Mouse (Mus musculus): ENCODE data around the gene Cyth2. TPM values are rescaled to one million over a fixed set of nuclear protein-coding genes. Genes with fewer than 3 reads are reported as not detected.
A peak's percentile ranks its signal among the peaks of the same experiment; 100 is the strongest.

Cyth2 gene
- polyA plus RNA-seq, 1 experiment, result 22.4 TPM

DNA sequence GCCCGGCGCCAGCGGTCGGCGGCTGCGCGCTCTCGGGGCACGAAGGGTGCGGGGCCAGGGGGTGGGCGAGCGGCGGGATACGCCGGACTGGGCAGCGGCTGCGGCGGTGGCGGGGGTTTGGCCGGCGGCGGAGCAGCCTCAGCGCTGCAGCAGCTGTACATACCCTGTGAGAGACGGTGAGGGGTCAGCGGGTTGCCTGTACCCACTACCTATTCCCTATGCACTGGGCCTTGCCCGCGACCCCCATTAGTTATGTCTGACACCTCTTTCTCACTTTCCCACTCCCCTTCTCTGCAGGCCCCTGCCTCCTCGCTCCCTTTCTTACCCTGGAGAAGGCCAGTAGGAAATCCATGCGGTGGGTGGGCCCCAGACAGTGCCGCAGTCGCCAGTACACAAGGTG is 19.5 kb upstream of the Cyth2 start:
- H3K27me3 ChIP-seq (ENCODE audit: control insufficient read depth), result peaks cover 57% of the 10 kb centered on the region
- H3K4me1 ChIP-seq (ENCODE audit: control insufficient read depth), result peaks cover 25% of the 10 kb centered on the region
- peaks cover 3% of the 10 kb centered on the region; the same call in 1 of the 2 replicates for H3K9me3 ChIP-seq (ENCODE audit: control insufficient read depth, low read length)
- no peak overlapping the region for H3K4me3 ChIP-seq (replicated peaks)
- peaks cover 7% of the 10 kb centered on the region for H3K36me3 ChIP-seq (ENCODE audit: control insufficient read depth)
- no peak for TF ChIP-seq GATA1 (IDR thresholded peaks at IDR 0.05; ENCODE audit: low read length)
- TF ChIP-seq TAL1 (IDR thresholded peaks at IDR 0.05; ENCODE audit: low read length), result no peak

DNA sequence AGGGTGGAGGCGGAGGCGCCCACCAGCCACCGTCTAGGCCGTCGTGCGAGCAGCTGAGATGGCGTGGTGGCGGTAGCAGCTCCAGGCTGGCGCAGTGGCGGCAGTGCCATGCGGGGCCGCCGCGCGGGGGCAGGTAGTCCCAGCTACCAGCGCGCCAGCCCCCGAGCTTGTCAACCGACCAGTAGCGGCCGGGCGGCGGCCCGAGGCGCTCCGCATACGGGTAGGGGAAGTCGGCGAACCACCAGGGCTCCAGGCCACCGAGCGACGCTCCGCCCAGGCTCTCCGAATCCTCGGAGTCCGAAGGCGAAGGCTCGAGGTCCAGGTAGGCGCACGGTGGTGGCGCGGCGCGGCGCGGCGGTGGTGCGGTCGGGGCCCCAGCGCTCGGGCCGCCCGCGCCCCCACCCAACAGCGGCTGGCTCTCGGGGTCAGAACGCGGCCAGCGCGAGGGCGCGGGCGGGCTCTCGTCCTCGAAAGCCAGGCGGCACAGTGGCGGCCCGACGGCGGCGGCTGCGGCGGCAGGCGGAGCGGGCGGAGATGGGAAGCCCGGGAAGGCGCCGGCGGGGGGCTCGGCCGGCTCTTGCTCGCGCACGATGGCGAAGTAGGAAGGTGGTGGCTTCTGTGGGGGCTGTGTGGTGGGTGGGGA is 18.9 kb upstream of the Cyth2 start:
- Histone ChIP-seq H3K27me3 (ENCODE audit: control insufficient read depth) (peaks cover 57% of the 10 kb centered on the region), H3K36me3 (ENCODE audit: control insufficient read depth) (peaks cover 13% of the 10 kb centered on the region), H3K9me3 (ENCODE audit: control insufficient read depth, low read length) (peaks cover 3% of the 10 kb centered on the region; the same call in 1 of the 2 replicates), H3K4me3 (replicated peaks) (no peak overlapping the region), H3K4me1 (ENCODE audit: control insufficient read depth) (peaks cover 25% of the 10 kb centered on the region)
- TF ChIP-seq GATA1 (IDR thresholded peaks at IDR 0.05; ENCODE audit: low read length) (no peak), TAL1 (IDR thresholded peaks at IDR 0.05; ENCODE audit: low read length) (no peak)

DNA sequence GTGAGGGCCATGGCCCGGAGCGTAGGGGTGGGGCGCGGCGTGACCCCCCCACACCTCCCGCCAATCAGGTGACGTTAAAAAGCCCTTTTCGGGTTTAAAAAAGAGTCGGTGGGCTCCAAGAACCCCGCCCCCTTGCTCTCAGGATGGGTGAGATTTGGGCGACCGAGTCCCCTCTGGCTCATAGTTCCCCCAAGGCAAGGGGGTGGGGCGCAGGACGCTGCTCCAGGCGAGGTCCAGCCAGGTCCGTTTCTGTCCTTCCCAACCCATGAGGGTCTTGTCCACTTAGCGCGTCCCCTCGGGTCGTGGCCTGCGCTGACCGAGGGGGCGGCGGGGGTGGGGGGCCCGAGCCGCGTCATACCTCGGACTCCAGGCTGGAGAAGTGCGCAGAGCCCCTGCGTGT is 18.0 kb upstream of the Cyth2 start:
- Histone ChIP-seq H3K27me3 (ENCODE audit: control insufficient read depth) (peaks cover 57% of the 10 kb centered on the region), H3K4me3 (replicated peaks) (no peak overlapping the region), H3K9me3 (ENCODE audit: control insufficient read depth, low read length) (peaks cover 3% of the 10 kb centered on the region; the same call in 1 of the 2 replicates), H3K4me1 (ENCODE audit: control insufficient read depth) (peaks cover 25% of the 10 kb centered on the region), H3K36me3 (ENCODE audit: control insufficient read depth) (peaks cover 22% of the 10 kb centered on the region)
- TF ChIP-seq TAL1 (IDR thresholded peaks at IDR 0.05; ENCODE audit: low read length), result no peak

DNA sequence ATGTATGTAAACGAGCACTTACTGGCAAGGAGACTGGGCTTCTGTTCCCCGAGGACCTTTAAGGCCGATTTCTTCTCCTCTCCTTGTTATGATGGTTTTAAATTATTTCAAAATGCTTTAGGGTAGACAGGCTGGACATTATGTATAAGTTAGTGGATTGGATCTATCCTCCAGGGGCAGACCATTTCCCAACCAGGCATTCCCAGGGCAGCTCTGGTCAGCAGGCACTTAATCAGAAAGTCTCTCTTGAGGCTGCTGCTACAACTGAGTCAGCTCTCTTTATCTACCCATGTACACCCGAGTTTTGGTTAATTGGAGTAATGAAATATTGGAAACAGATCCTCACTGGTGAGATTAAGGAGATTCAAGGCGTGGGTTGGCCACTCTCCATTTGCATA is 16.7 kb upstream of the Cyth2 start:
- peaks cover 25% of the 10 kb centered on the region for H3K4me1 ChIP-seq (ENCODE audit: control insufficient read depth)
- peaks cover 3% of the 10 kb centered on the region; the same call in 1 of the 2 replicates for H3K9me3 ChIP-seq (ENCODE audit: control insufficient read depth, low read length)
- peaks cover 35% of the 10 kb centered on the region for H3K36me3 ChIP-seq (ENCODE audit: control insufficient read depth)
- TF ChIP-seq TAL1 (IDR thresholded peaks at IDR 0.05; ENCODE audit: low read length) (no peak), GATA1 (IDR thresholded peaks at IDR 0.05; ENCODE audit: low read length) (no peak)
- H3K27me3 ChIP-seq (ENCODE audit: control insufficient read depth), result peaks cover 54% of the 10 kb centered on the region
- H3K4me3 ChIP-seq (replicated peaks), result peak overlapping the region; percentile 83

DNA sequence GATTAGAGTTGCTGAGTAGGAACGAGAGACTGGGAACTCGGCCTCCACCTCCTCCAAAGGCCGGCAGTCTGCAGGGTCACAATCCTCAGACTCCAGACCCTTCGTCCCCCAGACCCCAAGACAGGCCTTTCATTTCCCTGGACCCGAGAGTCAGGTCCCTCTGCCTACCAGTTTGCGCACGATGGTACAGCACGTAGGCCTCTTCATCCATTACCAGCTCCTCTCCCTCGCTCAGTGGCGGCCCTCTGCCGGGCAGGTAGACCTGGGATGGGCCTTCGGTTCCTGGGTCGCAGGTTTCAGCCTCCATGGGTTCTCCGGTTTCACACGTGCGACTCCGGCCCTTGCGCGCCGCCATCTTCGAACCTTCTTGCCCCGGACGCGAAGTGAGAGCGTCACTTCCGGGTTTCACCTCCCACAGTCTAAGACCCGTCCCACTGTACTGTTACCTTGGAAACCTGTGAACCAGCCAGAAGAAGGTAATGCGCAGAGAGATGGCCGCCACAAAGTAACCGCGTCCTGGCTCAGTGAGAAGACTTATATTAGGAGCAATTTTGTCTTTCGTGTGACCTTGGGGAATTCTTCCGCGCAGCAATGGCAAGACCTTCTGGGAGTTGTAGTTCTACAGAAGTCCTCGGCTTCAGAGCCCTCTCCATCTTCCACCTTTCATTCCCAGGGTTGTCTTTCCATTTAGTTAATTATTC is 16.2 kb upstream of the Cyth2 start, which contains the start of gene Grwd1:
Gene Grwd1 (minus strand): TSS at position 518 of the 701 bp plus-strand sequence.
- H3K27me3 ChIP-seq (ENCODE audit: control insufficient read depth), result peaks cover 50% of the 10 kb centered on the region
- peaks cover 3% of the 10 kb centered on the region; the same call in 1 of the 2 replicates for H3K9me3 ChIP-seq (ENCODE audit: control insufficient read depth, low read length)
- peaks cover 40% of the 10 kb centered on the region for H3K36me3 ChIP-seq (ENCODE audit: control insufficient read depth)
- peak within 1 kb of the TSS; percentile 83 for H3K4me3 ChIP-seq (replicated peaks)
- H3K4me1 ChIP-seq (ENCODE audit: control insufficient read depth), result peaks cover 25% of the 10 kb centered on the region
- TF ChIP-seq TAL1 (IDR thresholded peaks at IDR 0.05; ENCODE audit: low read length) (no peak), GATA1 (IDR thresholded peaks at IDR 0.05; ENCODE audit: low read length) (no peak)

DNA sequence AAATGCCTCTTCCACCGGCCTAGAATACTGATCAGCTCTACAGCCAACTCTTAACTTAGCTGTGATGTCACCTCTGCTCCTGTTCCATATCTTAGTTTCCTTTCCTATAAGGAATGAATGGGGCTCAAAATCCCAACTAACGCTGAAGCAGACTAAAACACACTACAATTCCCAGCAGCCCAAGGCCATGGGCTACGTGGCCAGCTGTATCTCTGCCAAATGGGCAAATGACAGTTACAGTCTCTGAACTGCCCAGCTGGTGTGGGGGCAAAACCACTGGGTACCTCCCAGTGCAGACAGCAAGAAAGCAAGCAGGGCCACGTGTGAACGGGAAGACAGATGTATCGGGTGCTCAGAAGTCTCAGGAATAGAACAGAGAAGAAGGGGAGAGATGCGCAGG is 12.2 kb upstream of the Cyth2 start:
- TF ChIP-seq GATA1 (IDR thresholded peaks at IDR 0.05; ENCODE audit: low read length) (no peak), TAL1 (IDR thresholded peaks at IDR 0.05; ENCODE audit: low read length) (no peak)
- Histone ChIP-seq H3K36me3 (ENCODE audit: control insufficient read depth) (peaks cover 70% of the 10 kb centered on the region), H3K4me3 (replicated peaks) (no peak overlapping the region), H3K9me3 (ENCODE audit: control insufficient read depth, low read length) (no peaks in the 10 kb centered on the region), H3K4me1 (ENCODE audit: control insufficient read depth) (peaks cover 25% of the 10 kb centered on the region), H3K27me3 (ENCODE audit: control insufficient read depth) (peaks cover 11% of the 10 kb centered on the region)

DNA sequence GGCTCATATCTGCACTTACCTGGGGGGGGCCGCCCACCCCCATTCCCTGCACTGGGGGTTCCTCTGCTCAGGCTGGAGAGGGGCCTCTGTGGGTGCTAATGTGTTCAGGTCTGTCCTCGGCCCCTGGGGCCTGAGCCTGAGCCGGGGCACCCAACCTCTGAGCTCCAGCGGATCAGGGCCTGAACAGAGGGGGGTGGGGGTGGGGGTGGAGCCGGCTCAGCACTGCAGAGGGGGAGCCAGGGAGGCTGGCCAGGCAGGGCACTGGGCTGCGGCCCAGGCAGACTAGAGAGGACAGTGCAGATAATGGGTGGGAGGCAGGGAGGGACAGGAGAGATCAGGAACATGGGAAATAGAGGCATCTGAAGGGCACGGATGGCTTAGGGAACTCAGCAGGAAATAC is 10.2 kb upstream of the Cyth2 start, which contains the start of gene Kcnj14:
Gene Kcnj14 (minus strand): TSS at position 185 of the 400 bp plus-strand sequence.
- H3K4me3 ChIP-seq (replicated peaks), result no peak within 1 kb of the TSS
- H3K9me3 ChIP-seq (ENCODE audit: control insufficient read depth, low read length), result no peaks in the 10 kb centered on the region
- H3K27me3 ChIP-seq (ENCODE audit: control insufficient read depth), result peaks cover 1% of the 10 kb centered on the region; the same call in 1 of the 2 replicates
- peaks cover 7% of the 10 kb centered on the region for H3K4me1 ChIP-seq (ENCODE audit: control insufficient read depth)
- TF ChIP-seq GATA1 (IDR thresholded peaks at IDR 0.05; ENCODE audit: low read length), result no peak
- no peak for TF ChIP-seq TAL1 (IDR thresholded peaks at IDR 0.05; ENCODE audit: low read length)
- H3K36me3 ChIP-seq (ENCODE audit: control insufficient read depth), result peaks cover 70% of the 10 kb centered on the region

DNA sequence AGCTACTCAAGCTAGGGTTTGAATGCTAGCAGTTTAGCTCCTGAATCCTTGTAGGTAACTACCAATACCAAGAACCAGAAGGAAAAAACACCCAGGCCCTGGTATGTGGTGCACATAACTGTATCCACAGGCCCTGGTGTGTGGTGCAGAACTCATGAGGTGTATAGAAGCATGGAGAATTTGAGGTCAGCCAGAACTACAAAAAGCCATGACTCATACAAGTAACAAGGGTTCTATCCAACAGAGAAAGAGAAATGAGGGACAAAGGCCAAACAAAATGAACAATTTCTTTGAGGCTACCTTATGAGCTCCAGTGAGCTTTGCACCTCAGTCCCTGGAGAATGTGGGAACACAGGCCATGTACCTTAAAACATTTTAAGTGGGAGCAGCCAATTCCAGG is 6.5 kb upstream of the Cyth2 start:
- no peak overlapping the region for H3K4me3 ChIP-seq (replicated peaks)
- TF ChIP-seq TAL1 (IDR thresholded peaks at IDR 0.05; ENCODE audit: low read length), result no peak
- TF ChIP-seq GATA1 (IDR thresholded peaks at IDR 0.05; ENCODE audit: low read length), result no peak
- H3K9me3 ChIP-seq (ENCODE audit: control insufficient read depth, low read length), result no peaks in the 10 kb centered on the region
- peaks cover 6% of the 10 kb centered on the region; the same call in 1 of the 2 replicates for H3K27me3 ChIP-seq (ENCODE audit: control insufficient read depth)
- H3K36me3 ChIP-seq (ENCODE audit: control insufficient read depth), result peaks cover 33% of the 10 kb centered on the region
- H3K4me1 ChIP-seq (ENCODE audit: control insufficient read depth), result no peaks in the 10 kb centered on the region

DNA sequence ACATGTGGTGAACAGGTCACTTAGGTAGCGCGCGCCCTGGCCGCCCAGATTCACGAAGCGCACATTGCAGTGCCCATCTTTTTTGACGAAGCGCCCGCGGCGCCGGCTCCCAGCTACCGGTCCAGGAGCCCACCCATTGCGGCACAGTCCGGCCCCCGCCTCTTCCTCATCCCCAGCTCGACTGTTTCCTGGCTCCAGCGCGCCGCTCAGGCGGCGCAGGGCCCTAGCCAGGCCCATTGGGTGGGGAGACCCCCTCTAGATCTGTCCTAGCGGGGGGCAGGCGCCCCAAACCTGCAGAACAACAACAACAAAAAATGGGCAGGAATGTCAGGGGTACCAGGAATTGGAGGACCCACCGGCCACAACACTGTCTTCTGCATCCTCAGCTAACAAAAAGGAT is 5.5 kb upstream of the Cyth2 start:
- peaks cover 6% of the 10 kb centered on the region; the same call in 1 of the 2 replicates for H3K27me3 ChIP-seq (ENCODE audit: control insufficient read depth)
- H3K4me1 ChIP-seq (ENCODE audit: control insufficient read depth), result peaks cover 9% of the 10 kb centered on the region
- no peak overlapping the region for H3K4me3 ChIP-seq (replicated peaks)
- H3K36me3 ChIP-seq (ENCODE audit: control insufficient read depth), result peaks cover 22% of the 10 kb centered on the region
- H3K9me3 ChIP-seq (ENCODE audit: control insufficient read depth, low read length), result no peaks in the 10 kb centered on the region
- no peak for TF ChIP-seq GATA1 (IDR thresholded peaks at IDR 0.05; ENCODE audit: low read length)
- TF ChIP-seq TAL1 (IDR thresholded peaks at IDR 0.05; ENCODE audit: low read length), result no peak
